Mouse (Mus musculus): ENCODE measurements around the gene Slc39a3. TPM values are rescaled to one million over a fixed set of nuclear protein-coding genes. Genes with fewer than 3 reads are reported as not detected.
"Not testable (repeated sequence)": the region's sequence is repeated elsewhere in the genome, so short reads cannot be mapped to it uniquely, and the experiment has no call there.

Slc39a3 gene
- 10 to 100 TPM; 57.3 to 66.0 TPM for total RNA-seq (2021)
- long read RNA-seq, transcript Slc39a3-202 (4 exons, 3,796 nt), result major isoform, 36 of 79 reads
- long read RNA-seq, transcript Slc39a3-201 (4 exons, 3,680 nt), result minor isoform, 20 of 79 reads
- long read RNA-seq, partial matches to known transcripts, result 2 of 79 reads
- long read RNA-seq, other reads (novel, unspliced or antisense), result 20 of 79 reads

DNA sequence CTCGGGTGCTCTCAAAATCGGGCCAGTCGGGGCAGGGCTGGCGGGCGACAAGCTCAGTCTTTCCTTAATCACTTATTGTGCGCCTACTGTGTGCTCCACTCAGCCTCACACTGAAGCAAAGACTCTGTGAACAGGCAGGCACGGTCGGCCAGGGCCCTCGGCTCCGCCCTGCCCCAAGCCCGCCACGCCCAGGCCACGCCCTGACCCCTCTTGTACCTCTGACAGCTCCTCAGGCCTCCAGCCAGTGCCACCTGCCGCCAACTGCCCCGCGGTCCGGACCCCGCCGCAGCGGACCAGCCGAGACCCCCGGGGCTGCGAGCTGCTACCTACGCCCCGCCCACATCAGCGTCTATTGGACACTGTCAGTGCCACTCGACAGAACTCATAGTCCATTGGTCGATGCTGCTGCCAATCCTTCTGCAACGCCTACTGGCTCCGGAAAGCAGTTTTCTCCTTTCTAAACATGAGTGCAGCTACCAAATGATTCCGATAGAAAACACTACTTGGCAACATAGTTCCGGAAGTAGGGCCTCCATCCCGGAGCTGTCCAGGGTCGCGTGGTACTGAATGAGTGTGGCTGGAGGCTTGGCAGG, at the start of gene Slc39a3:
Slc39a3 (minus strand) TSS at position 439 of the 593 bp plus-strand sequence.
- DNase-seq (ENCODE audit: low spot score in 2 of 2), result peak; percentile 100

DNA sequence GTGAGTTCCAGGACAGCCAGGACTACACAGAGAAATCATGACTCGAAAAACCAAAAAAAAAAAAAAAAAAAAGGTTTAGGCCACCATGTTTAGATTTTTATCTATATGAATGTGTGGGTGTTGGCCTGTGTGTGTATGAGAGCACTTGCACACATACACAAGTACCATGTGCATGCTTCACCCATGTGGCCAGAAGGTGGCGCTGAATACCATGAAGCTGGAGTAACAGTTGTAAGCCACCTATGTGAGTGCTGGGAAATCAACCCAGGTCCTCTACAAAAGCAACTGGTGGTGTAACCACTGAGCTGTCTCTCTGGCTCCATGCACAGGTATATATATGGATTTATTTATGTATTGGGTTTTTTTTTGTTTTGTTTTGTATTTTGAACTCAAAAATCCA, 49.8 kb upstream of the Slc39a3 start:
- DNase-seq (ENCODE audit: low spot score in 2 of 2), result no peak

DNA sequence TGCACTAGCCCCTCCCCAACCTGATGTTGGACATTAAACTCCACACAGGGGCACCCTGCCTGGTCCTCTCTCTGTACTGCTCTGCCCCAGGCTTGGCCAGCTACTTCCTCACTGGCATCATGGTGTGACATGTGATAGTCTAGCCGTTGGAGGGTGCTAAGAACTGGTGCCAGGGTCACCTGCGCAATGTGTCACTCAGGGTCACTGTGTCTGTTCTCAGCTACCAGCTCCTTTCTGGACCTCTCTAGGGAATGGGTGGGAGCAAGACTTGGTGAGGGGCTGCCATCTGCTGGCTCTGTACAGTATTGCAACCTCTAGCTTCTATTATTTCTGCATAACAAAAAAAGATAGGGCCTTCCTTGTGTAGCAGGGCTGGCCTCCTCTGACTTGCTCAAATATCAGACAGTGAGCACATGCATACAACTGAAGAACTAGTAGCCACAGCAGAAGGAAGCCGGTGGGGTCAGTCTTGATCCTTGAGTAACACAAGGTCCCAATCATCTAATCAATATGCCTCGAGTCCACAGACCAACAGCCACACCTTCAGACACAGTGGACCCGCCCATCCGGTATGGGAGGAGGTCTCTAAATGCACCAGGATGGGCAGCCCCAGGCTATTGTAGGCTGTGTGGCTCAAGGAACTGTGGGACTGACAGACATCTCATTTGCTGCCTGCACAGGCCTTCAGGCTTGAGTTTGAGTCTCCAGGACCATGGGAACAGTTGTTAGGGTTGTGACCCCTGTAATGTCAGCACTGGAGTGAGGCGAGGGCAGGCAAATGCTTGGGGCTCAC, 45.1 kb upstream of the Slc39a3 start:
- DNase-seq (ENCODE audit: low spot score in 2 of 2), result peak; percentile 84

- DNase-seq (ENCODE audit: low spot score in 2 of 2), result no peak
Observed at GRCm38 (mm10) chr10:81080008-81080655, 42.9 kb upstream of the Slc39a3 start.

- no peak for DNase-seq (ENCODE audit: low spot score in 2 of 2)
Observed at GRCm38 (mm10) chr10:81077916-81078315, 40.7 kb upstream of the Slc39a3 start.

DNA sequence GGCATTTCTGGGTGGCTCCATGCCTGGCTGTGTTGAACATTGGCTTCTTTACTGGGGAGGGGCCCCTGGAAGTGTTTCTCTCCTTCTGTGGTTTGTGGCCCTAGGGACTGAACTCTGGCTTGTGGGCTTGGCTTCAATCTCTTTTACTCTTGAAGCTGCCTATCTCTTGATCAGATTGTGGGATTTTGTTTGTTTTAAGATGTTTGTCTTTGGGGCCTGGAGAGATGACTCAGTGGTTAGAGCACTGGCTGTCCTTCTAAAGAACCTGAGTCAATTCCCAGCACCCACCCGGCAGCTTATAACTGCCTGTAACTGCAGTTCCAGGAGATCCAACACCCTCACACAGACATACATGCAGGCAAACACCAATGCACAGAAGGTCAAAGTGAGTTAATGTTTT, 39.1 kb upstream of the Slc39a3 start:
- DNase-seq (ENCODE audit: low spot score in 2 of 2), result no peak

- no peak for DNase-seq (ENCODE audit: low spot score in 2 of 2)
Observed at GRCm38 (mm10) chr10:81075734-81076133, 38.5 kb upstream of the Slc39a3 start.

DNA sequence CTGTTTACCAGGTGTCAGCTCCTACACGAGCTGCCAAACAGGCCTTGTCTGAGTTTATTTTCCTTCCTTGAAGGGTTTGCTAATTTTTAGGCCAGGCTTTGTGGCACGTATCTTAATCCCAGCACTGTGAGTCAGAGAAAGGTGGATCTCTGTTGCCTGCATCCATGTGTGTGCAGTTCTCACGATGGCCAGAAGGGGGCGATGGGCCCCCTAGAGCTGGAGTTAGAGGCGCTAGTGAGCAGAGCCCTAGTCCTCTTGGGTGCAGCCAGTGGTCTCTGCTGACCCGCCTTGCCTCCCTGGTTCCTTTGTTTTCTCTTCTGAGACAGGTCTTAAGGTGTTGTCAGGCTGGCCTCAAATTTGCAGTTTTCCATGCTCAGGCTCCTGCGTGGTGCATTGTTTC, 36.2 kb upstream of the Slc39a3 start:
- DNase-seq (ENCODE audit: low spot score in 2 of 2), result no peak

GRCm38 (mm10) chr10:81072290-81072689, 35.1 kb upstream of the Slc39a3 start:
- no peak for DNase-seq (ENCODE audit: low spot score in 2 of 2)

DNA sequence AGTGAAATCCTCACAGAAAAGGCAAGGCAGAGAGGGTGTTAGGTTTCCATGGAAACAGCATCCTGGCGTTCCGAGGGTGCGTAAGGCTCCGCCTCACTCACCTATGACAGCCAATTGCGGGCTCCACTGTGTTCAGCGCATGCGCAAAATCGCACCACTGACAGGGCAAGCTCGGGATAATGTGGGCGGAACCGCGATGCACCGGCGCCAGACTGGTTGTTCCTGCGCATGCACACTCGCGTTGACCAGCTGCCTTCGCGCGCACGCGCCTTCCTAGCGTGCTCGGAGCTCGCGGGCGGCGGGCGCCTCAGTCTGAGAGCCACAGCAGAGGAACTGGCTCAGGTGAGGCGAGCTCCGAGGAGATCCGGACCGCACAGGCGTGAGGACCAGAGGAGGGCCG, 32.6 kb upstream of the Slc39a3 start, which contains the start of gene Thop1:
Thop1 (plus strand) TSS at position 200 of the 400 bp plus-strand sequence.
- DNase-seq (ENCODE audit: low spot score in 2 of 2), result peak; percentile 95 to 96

DNA sequence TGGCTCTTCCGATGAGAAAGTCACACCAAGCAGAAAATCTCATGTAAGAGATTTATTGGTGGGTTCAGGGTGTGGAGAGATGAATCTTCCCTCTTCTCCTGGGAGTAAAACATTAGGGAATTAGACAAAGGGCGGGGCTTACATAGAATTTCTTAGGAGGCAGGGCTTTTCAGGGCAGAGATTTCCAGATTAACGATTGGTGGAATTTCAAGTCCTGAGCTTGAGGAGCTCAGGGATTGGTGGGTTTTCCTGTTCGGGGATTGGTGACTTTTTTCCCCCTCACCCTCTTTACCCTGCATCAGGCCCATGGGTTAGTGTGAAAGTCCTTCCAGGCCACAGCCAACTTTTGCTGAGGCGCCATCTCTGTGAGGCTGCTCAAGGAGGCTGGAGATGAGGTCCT, 31.5 kb upstream of the Slc39a3 start:
- DNase-seq (ENCODE audit: low spot score in 2 of 2), result no peak

- not testable (repeated sequence) for DNase-seq (ENCODE audit: low spot score in 2 of 2)
Observed at GRCm38 (mm10) chr10:81064519-81064918, 27.3 kb upstream of the Slc39a3 start.

DNA sequence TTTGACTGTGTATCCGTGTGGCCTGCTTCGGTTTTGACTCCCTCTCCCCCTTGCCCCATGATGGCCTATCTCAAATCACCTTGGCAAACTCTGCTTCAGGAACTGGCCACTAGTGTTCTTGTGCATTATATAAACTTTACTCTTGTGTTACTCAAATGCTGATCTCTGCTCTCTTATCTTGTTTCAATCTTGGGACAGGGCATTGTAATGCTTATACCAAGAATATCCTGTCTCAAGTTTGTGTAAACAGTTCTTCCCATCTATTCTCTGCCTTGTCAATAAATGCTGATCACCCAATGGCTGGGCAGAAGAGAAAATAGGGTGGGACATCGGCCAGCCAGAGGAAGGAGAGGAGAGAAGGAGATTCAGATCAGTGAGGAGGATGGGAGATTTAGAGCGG, 25.5 kb upstream of the Slc39a3 start:
- DNase-seq (ENCODE audit: low spot score in 2 of 2), result no peak

GRCm38 (mm10) chr10:81059603-81060543, 22.6 kb upstream of the Slc39a3 start, which contains the start of gene Sgta:
Sgta (minus strand) TSS chr10:81060181.
- DNase-seq (ENCODE audit: low spot score in 2 of 2), result peak; percentile 99

DNA sequence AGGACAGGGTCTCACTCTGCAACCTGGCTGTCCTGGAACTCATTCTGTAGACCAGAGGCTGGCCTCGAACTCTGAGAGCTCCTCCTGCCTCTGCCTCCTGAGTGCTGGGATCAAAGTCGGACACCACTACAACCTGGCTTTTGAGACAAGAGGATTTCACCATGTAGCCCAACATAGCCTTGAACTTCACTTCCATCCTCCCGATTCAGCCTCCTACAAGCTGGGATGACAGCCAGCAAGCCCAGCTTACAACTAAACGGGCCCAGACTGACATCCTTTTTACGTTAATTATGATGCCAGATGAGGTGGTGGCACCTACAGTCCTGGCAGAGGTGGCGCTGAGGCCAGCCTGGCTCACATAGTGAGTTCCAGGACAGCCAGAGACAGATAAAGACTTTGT, 21.7 kb upstream of the Slc39a3 start:
- DNase-seq (ENCODE audit: low spot score in 2 of 2), result no peak

DNA sequence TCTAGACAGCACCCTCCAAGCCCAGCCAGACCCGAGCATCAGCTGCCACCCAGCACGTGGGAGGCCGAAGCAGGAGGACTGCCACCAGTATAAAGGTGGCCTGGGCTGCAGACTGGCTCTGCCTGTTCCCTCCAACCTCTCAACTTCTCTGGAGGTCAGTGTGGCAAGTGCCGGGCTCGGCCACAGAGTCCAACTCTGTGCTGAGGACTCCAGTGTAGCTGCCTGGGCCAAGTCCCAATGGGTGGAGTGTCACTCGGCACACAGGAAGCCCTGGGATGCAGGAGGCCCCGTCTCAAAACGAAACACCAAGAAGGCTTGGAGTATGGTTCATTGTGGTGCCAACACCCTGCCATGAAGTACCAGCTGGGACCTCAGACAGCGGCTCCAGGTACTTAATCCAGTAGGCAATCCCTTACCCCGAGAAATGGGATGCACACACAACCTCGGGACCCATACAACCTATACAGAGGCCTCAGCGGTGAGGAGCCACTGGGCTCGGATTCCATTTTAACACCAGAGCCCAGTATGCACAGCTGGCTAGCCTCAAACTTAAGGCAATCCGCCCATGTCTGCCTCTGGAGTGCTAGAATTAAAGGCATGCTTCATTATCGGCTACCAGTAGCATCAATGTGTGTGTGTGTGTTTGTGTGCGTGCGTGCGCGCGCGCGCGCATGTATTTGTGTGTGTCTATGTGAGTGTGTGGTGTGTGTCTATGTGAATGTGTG, 20.3 kb upstream of the Slc39a3 start:
- DNase-seq (ENCODE audit: low spot score in 2 of 2), result no peak

DNA sequence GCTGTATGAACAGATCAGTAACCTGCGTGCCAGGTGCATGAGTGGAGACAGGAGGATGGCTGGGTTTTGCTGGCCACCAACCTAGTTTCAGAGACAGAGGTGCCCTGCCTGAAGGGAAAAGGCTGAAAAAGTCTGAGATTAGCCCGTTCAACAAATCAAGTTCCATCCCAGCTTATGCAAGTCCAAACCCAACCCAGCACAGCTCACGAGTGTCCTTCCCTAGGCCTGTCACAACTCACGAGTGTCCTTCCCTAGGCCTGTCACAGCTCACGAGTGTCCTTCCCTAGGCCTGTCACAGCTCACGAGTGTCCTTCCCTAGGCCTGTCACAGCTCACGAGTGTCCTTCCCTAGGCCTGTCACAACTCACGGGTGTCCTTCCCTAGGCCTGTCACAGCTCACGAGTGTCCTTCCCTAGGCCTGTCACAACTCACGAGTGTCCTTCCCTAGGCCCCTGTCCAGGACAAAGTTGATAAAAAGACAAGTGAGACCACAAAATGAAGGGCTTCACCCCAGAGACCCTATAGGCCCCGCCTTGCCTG, 18.6 kb upstream of the Slc39a3 start:
- not testable (repeated sequence) for DNase-seq (ENCODE audit: low spot score in 2 of 2)

- DNase-seq (ENCODE audit: low spot score in 2 of 2), result no peak
Observed at GRCm38 (mm10) chr10:81055169-81055568, 17.9 kb upstream of the Slc39a3 start.

DNA sequence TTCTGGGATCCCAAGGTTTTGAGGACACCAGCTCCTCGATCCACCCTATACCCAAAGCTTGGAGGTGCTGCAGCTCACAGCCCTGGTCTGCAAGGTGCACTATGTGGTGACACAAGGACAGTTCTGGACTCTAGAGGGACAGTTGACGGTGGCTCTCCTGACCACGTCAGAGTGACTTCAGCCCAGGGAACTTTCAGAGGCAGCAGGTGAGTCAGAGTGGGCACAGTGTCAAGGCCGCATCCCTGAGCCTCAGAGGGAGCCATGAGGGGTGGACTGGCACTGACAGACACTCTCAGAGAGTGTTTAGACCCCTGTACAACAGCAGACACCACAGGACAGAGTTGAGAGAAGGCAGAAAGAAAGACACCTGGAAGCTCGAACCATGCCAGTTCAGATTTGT, 15.4 kb upstream of the Slc39a3 start:
- no peak for DNase-seq (ENCODE audit: low spot score in 2 of 2)

DNA sequence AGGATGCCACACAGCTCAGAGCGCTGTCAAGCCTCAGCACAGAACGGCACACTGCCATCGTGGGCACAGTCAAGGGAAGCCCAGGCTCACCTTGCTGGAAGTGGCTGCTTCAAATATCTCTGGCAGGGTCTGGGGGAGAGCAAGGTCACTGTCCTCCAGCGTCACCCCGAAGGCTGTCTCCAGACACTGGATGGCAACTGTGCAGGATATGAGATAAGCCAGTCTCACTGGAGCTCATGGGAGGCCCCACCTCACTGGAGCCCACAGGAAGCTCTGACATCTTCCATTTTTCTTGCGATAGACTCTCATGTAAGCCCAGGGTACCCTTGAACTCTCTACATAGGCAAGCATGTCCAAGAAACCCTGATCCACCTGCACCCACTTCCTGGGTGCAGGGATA, 13.9 kb upstream of the Slc39a3 start:
- DNase-seq (ENCODE audit: low spot score in 2 of 2), result no peak

Data from layer of hippocampus, postnatal 10 days (tissue).